Mouse (Mus musculus) heart, embryonic 14.5 days (tissue): ENCODE measurements around the gene Kcnk4. TPM values are rescaled to one million over a fixed set of nuclear protein-coding genes. Genes with fewer than 3 reads are reported as not detected.

Experiments
- ATAC-seq: fragments of 200-750 bp; cut with Nextera tagmentation; 2 replicates; pipeline ENCODE4 v1.8.0; 2017; ENCODE audit warnings: low read depth, moderate TSS enrichment; ENCODE audit not compliant: insufficient number of reproducible peaks, insufficient read depth, low FRiP score
- H3K27ac ChIP-seq, 2 experiments: fragments of 200-500 bp in 1 of 2; fragments of 300-500 bp in 1 of 2; sonication (generic) in 1 of 2; replicated peaks in 1 of 2; 2 replicates each; pipeline ENCODE4 v1.5.1; 2012 to 2014; ENCODE audit warnings: low read depth in 2 of 2, low read length in 2 of 2, control low read depth in 1 of 2, mild to moderate bottlenecking in 1 of 2, mixed read lengths in 1 of 2; ENCODE audit not compliant: control insufficient read depth in 1 of 2, insufficient read depth in 1 of 2
- H3K27me3 ChIP-seq: fragments of 300-500 bp; sonication (generic); 2 replicates; pipeline ENCODE4 v1.6.1; 2014; ENCODE audit warnings: mild to moderate bottlenecking, low read length, control low read depth; ENCODE audit not compliant: control insufficient read depth, insufficient read depth
- H3K36me3 ChIP-seq: fragments of 300-500 bp; sonication (generic); 2 replicates; pipeline ENCODE4 v1.6.1; 2014; ENCODE audit warnings: mild to moderate bottlenecking, control low read depth, low read length, mixed read lengths; ENCODE audit not compliant: control insufficient read depth, insufficient read depth
- H3K4me1 ChIP-seq, 2 experiments: fragments of 200-500 bp in 1 of 2; fragments of 300-500 bp in 1 of 2; sonication (generic) in 1 of 2; 2 replicates each; pipeline ENCODE4 v1.6.1; 2012 to 2014; ENCODE audit warnings: low read length in 2 of 2, control low read depth in 1 of 2, mixed read lengths in 1 of 2; ENCODE audit not compliant: control insufficient read depth in 2 of 2, insufficient read depth in 2 of 2
- H3K4me2 ChIP-seq: fragments of 300-500 bp; sonication (generic); 2 replicates; pipeline ENCODE4 v1.6.1; 2014; ENCODE audit warnings: mild to moderate bottlenecking, low read length
- H3K4me3 ChIP-seq, 2 experiments: fragments of 200-500 bp in 1 of 2; fragments of 300-500 bp in 1 of 2; sonication (generic) in 1 of 2; 2 replicates each; pipeline ENCODE4 v1.5.1; 2012 to 2014; ENCODE audit warnings: low read length in 2 of 2, mild to moderate bottlenecking in 2 of 2, control low read depth in 1 of 2, low read depth in 1 of 2, moderate library complexity in 1 of 2; ENCODE audit not compliant: control insufficient read depth in 1 of 2, insufficient read depth in 1 of 2
- H3K9ac ChIP-seq: fragments of 300-500 bp; sonication (generic); 2 replicates; pipeline ENCODE4 v1.6.1; 2014; ENCODE audit warnings: mild to moderate bottlenecking, low read length
- H3K9me3 ChIP-seq: fragments of 300-500 bp; sonication (generic); 2 replicates; pipeline ENCODE4 v1.6.1; 2016; ENCODE audit warnings: low read length, control low read depth; ENCODE audit not compliant: control insufficient read depth
- WGBS: fragments of 180-500 bp; shearing (Covaris S2); extraction: QIAGEN DNeasy Blood & Tissue Kit; methylation state at CpG from one replicate; pipeline ENCODE4 v1.1.7; 2014; 5-methylcytosine and 5-hydroxymethylcytosine counted together
- polyA plus RNA-seq: library from polyadenylated mRNA; unstranded; fragments of >200 nt; fragmentation: Nextera tagmentation; extraction: Ambion mirVana; gene quantifications from 2 replicates; pipeline ENCODE4 v1.2.1, GENCODE M21; 2014

Kcnk4 gene
- polyA plus RNA-seq, 1 experiment from 2014 or later, result 0.27 TPM

- ATAC-seq, result peak; percentile 88
- peak within 1 kb of the TSS; percentile 99 to 100 for H3K27ac ChIP-seq
- peak within 1 kb of the TSS; percentile 68 to 73 for H3K4me3 ChIP-seq
- H3K27me3 ChIP-seq, result no peaks in the 10 kb centered on the region
- 0% methylated on average over 64 of the region's 65 CpGs for whole genome bisulfite sequencing
- H3K9ac ChIP-seq, result peak within 1 kb of the TSS; percentile 89
- H3K36me3 ChIP-seq, result peaks cover 64% of the 10 kb centered on the region
- no peaks in the 10 kb centered on the region for H3K9me3 ChIP-seq
- H3K4me2 ChIP-seq, result peak within 1 kb of the TSS; percentile 86
- peaks cover 6 to 25% of the 10 kb centered on the region in 2 experiments for H3K4me1 ChIP-seq
These were observed 24.6 kb downstream of the Kcnk4 start, which contains the start of the genes Trmt112 and Prdx5 for GRCm38 (mm10) chr19:6909507-6910289. TSS of gene Trmt112 (plus strand) at chr19:6909698. TSS of gene Prdx5 (minus strand) at chr19:6910106.

- Histone ChIP-seq H3K27ac (peak overlapping the region; percentile 99 to 100), H3K27me3 (no peaks in the 10 kb centered on the region), H3K9ac (peak overlapping the region; percentile 89), H3K9me3 (no peaks in the 10 kb centered on the region), H3K36me3 (peaks cover 60% of the 10 kb centered on the region), H3K4me1 (peaks cover 6 to 25% of the 10 kb centered on the region in 2 experiments), H3K4me2 (peak overlapping the region; percentile 86), H3K4me3 (peak overlapping the region; percentile 68 to 73)
- 5% methylated on average over 11 of the region's 11 CpGs for WGBS
- ATAC-seq, result no peak
These were observed 25.3 kb downstream of the Kcnk4 start for GRCm38 (mm10) chr19:6909021-6909420.

GRCm38 (mm10) chr19:6907811-6908540 lies 26.3 kb downstream of the Kcnk4 start:
- H3K36me3 ChIP-seq, result peaks cover 51% of the 10 kb centered on the region
- 86% methylated on average over 7 of the region's 7 CpGs for WGBS

GRCm38 (mm10) chr19:6907094-6907493 lies 27.2 kb downstream of the Kcnk4 start:
- Histone ChIP-seq H3K4me1 (peaks cover 6 to 25% of the 10 kb centered on the region in 2 experiments), H3K9ac (no peak overlapping the region; the same call in 1 of the 2 replicates), H3K27me3 (no peaks in the 10 kb centered on the region), H3K36me3 (peaks cover 42% of the 10 kb centered on the region), H3K27ac (no peak overlapping the region), H3K4me2 (no peak overlapping the region), H3K9me3 (no peaks in the 10 kb centered on the region), H3K4me3 (no peak overlapping the region)
- no peak for ATAC-seq
- 92% methylated on average over 8 of the region's 8 CpGs for WGBS

More at GRCm38 (mm10) chr19:6907811-6908540, 26.3 kb downstream of the Kcnk4 start:
- Histone ChIP-seq H3K4me3 (peak overlapping the region; percentile 68 to 73; a peak in 2 of 4 replicates), H3K4me1 (peaks cover 6 to 25% of the 10 kb centered on the region in 2 experiments), H3K27ac (no peak overlapping the region), H3K4me2 (peak overlapping the region; percentile 86), H3K27me3 (no peaks in the 10 kb centered on the region), H3K9me3 (no peaks in the 10 kb centered on the region), H3K9ac (peak overlapping the region; percentile 89)
- ATAC-seq, result no peak

- no peak overlapping the region for H3K4me3 ChIP-seq
- no peaks in the 10 kb centered on the region for H3K9me3 ChIP-seq
- no peak overlapping the region for H3K9ac ChIP-seq
- no peak overlapping the region for H3K4me2 ChIP-seq
- 86% methylated on average over 3 of the region's 3 CpGs for WGBS
- no peak for ATAC-seq
- peaks cover 33% of the 10 kb centered on the region for H3K36me3 ChIP-seq
- no peaks in the 10 kb centered on the region for H3K27me3 ChIP-seq
- H3K27ac ChIP-seq, result no peak overlapping the region
- peaks cover 6 to 21% of the 10 kb centered on the region in 2 experiments for H3K4me1 ChIP-seq
These were observed 28.1 kb downstream of the Kcnk4 start for GRCm38 (mm10) chr19:6906199-6906598.

GRCm38 (mm10) chr19:6905498-6906159 lies 28.7 kb downstream of the Kcnk4 start:
- no peak overlapping the region for H3K4me3 ChIP-seq
- H3K9me3 ChIP-seq, result no peaks in the 10 kb centered on the region
- H3K36me3 ChIP-seq, result peaks cover 30% of the 10 kb centered on the region
- no peak overlapping the region for H3K4me2 ChIP-seq
- no peak for ATAC-seq
- H3K27ac ChIP-seq, result no peak overlapping the region
- peaks cover 6 to 17% of the 10 kb centered on the region in 2 experiments for H3K4me1 ChIP-seq
- 85% methylated on average over 11 of the region's 11 CpGs for WGBS
- H3K9ac ChIP-seq, result no peak overlapping the region
- H3K27me3 ChIP-seq, result no peaks in the 10 kb centered on the region

GRCm38 (mm10) chr19:6904846-6905245 lies 29.5 kb downstream of the Kcnk4 start:
- Histone ChIP-seq H3K4me1 (peaks cover 6 to 17% of the 10 kb centered on the region in 2 experiments), H3K9me3 (peaks cover 3% of the 10 kb centered on the region; the same call in 1 of the 2 replicates), H3K4me2 (no peak overlapping the region), H3K27ac (no peak overlapping the region), H3K9ac (no peak overlapping the region), H3K36me3 (peaks cover 30% of the 10 kb centered on the region), H3K27me3 (no peaks in the 10 kb centered on the region), H3K4me3 (no peak overlapping the region)
- ATAC-seq, result no peak
- WGBS, result 81% methylated on average over 2 of the region's 2 CpGs
